Mouse (Mus musculus) forebrain, embryonic 10.5 days (tissue): ENCODE measurements around the gene Irak2. TPM values are rescaled to one million over a fixed set of nuclear protein-coding genes. Genes with fewer than 3 reads are reported as not detected.
"Not testable (repeated sequence)": the region's sequence is repeated elsewhere in the genome, so short reads cannot be mapped to it uniquely, and the experiment has no call there.

Experiments used
- DNase-seq: peaks from one replicate; pipeline ENCODE4 v3.0.0-alpha.2; 2017; ENCODE audit warnings: low spot score; ENCODE audit errors: extremely low spot score
- H3K27ac ChIP-seq: fragments of 300-500 bp; sonication (generic); 2 replicates; pipeline ENCODE4 v1.5.1; 2016; ENCODE audit warnings: mild to moderate bottlenecking
- H3K27me3 ChIP-seq: fragments of 300-500 bp; sonication (generic); 2 replicates; pipeline ENCODE4 v1.6.1; 2016; ENCODE audit warnings: mild to moderate bottlenecking; ENCODE audit not compliant: poor library complexity, severe bottlenecking
- H3K36me3 ChIP-seq: fragments of 300-500 bp; sonication (generic); replicated peaks from 2 replicates; pipeline ENCODE4 v1.6.1; 2016; ENCODE audit warnings: mild to moderate bottlenecking, moderate library complexity
- H3K4me1 ChIP-seq: fragments of 300-500 bp; sonication (generic); 2 replicates; pipeline ENCODE4 v1.6.1; 2016
- H3K4me3 ChIP-seq: fragments of 300-500 bp; sonication (generic); 2 replicates; pipeline ENCODE4 v1.5.1; 2016; ENCODE audit warnings: mild to moderate bottlenecking, moderate library complexity
- H3K9me3 ChIP-seq: fragments of 300-500 bp; sonication (generic); 2 replicates; pipeline ENCODE4 v1.6.1; 2016; ENCODE audit warnings: mild to moderate bottlenecking, moderate library complexity
- WGBS: fragments of 180-500 bp; shearing (Covaris S2); methylation state at CpG from one replicate; pipeline ENCODE4 v1.1.7; 2016; 5-methylcytosine and 5-hydroxymethylcytosine counted together
- polyA plus RNA-seq: library from polyadenylated mRNA; unstranded; fragments of >200 nt; fragmentation: Nextera tagmentation; extraction: Ambion mirVana; gene quantifications from 2 replicates; pipeline ENCODE4 v1.2.1, GENCODE M21; 2016

Irak2 gene
- polyA plus RNA-seq, 1 experiment from 2014 or later: 3.9 TPM

- DNase-seq: no peak
- Histone ChIP-seq H3K9me3 (peaks cover 6% of the 10 kb centered on the region; the same call in 1 of the 2 replicates), H3K4me1 (peaks cover 22% of the 10 kb centered on the region), H3K27ac (peak overlapping the region; percentile 51), H3K36me3 (no peaks in the 10 kb centered on the region), H3K27me3 (no peaks in the 10 kb centered on the region), H3K4me3 (no peak overlapping the region)
- WGBS: 68% methylated on average over 12 of the region's 12 CpGs
Observed at GRCm38 (mm10) chr6:113661353-113662241, 23.3 kb downstream of the Irak2 start.

- Histone ChIP-seq H3K27me3 (no peaks in the 10 kb centered on the region), H3K4me1 (peaks cover 35% of the 10 kb centered on the region), H3K27ac (no peak overlapping the region), H3K9me3 (peaks cover 6% of the 10 kb centered on the region; the same call in 1 of the 2 replicates), H3K36me3 (no peaks in the 10 kb centered on the region), H3K4me3 (no peak overlapping the region)
- 93% methylated on average over 8 of the region's 8 CpGs for WGBS
- no peak for DNase-seq
Observed at GRCm38 (mm10) chr6:113662964-113663700, 24.9 kb downstream of the Irak2 start.

GRCm38 (mm10) chr6:113664305-113664704 lies 26.0 kb downstream of the Irak2 start:
- no peaks in the 10 kb centered on the region for H3K27me3 ChIP-seq
- H3K27ac ChIP-seq: no peak overlapping the region
- 86% methylated on average over 7 of the region's 7 CpGs for WGBS
- no peak overlapping the region for H3K4me3 ChIP-seq
- peaks cover 6% of the 10 kb centered on the region; the same call in 1 of the 2 replicates for H3K9me3 ChIP-seq
- DNase-seq: no peak
- no peaks in the 10 kb centered on the region for H3K36me3 ChIP-seq
- peaks cover 47% of the 10 kb centered on the region for H3K4me1 ChIP-seq

GRCm38 (mm10) chr6:113667611-113668122 lies 29.4 kb downstream of the Irak2 start:
- Histone ChIP-seq H3K36me3 (no peaks in the 10 kb centered on the region), H3K27me3 (no peaks in the 10 kb centered on the region), H3K4me1 (peaks cover 33% of the 10 kb centered on the region), H3K4me3 (no peak overlapping the region), H3K27ac (peak overlapping the region; percentile 17; the same call in 1 of the 2 replicates), H3K9me3 (peaks cover 5% of the 10 kb centered on the region; the same call in 1 of the 2 replicates)
- 62% methylated on average over 8 of the region's 8 CpGs for WGBS
- no peak for DNase-seq

GRCm38 (mm10) chr6:113668287-113669154 lies 30.3 kb downstream of the Irak2 start:
- WGBS: 49% methylated on average over 15 of the region's 15 CpGs
- peak; percentile 27 for DNase-seq
- H3K36me3 ChIP-seq: no peaks in the 10 kb centered on the region
- H3K27me3 ChIP-seq: no peaks in the 10 kb centered on the region
- H3K9me3 ChIP-seq: no peaks in the 10 kb centered on the region
- no peak overlapping the region for H3K4me3 ChIP-seq
- H3K4me1 ChIP-seq: peaks cover 33% of the 10 kb centered on the region
- peak overlapping the region; percentile 79 for H3K27ac ChIP-seq

GRCm38 (mm10) chr6:113669821-113670220 lies 31.6 kb downstream of the Irak2 start:
- Histone ChIP-seq H3K27ac (0 out of 2 replicates have a peak overlapping the region, but pooled peaks have one; percentile 79), H3K4me3 (no peak overlapping the region), H3K4me1 (peaks cover 33% of the 10 kb centered on the region), H3K9me3 (no peaks in the 10 kb centered on the region), H3K36me3 (no peaks in the 10 kb centered on the region), H3K27me3 (no peaks in the 10 kb centered on the region)
- no peak for DNase-seq
- WGBS: 79% methylated on average over 7 of the region's 7 CpGs

- DNase-seq, H3K36me3 ChIP-seq, H3K27me3 ChIP-seq, H3K4me3 ChIP-seq, H3K27ac ChIP-seq, H3K9me3 ChIP-seq: not testable (repeated sequence)
- H3K4me1 ChIP-seq: peaks cover 31% of the 10 kb centered on the region
- 82% methylated on average over 1 of the region's 1 CpGs for WGBS
Observed at GRCm38 (mm10) chr6:113672029-113672428, 33.8 kb downstream of the Irak2 start.

GRCm38 (mm10) chr6:113672989-113673388 lies 34.7 kb downstream of the Irak2 start:
- Histone ChIP-seq H3K27me3 (no peaks in the 10 kb centered on the region), H3K4me3 (no peak overlapping the region), H3K36me3 (no peaks in the 10 kb centered on the region), H3K4me1 (peaks cover 22% of the 10 kb centered on the region), H3K9me3 (no peaks in the 10 kb centered on the region), H3K27ac (no peak overlapping the region)
- WGBS: 85% methylated on average over 6 of the region's 6 CpGs
- DNase-seq: no peak

GRCm38 (mm10) chr6:113675234-113675633 lies 37.0 kb downstream of the Irak2 start:
- 88% methylated on average over 4 of the region's 4 CpGs for WGBS
- Histone ChIP-seq H3K4me1 (no peaks in the 10 kb centered on the region; the same call in 1 of the 2 replicates), H3K27ac (no peak overlapping the region), H3K27me3 (no peaks in the 10 kb centered on the region), H3K9me3 (no peaks in the 10 kb centered on the region), H3K36me3 (no peaks in the 10 kb centered on the region), H3K4me3 (no peak overlapping the region)
- DNase-seq: no peak

GRCm38 (mm10) chr6:113675991-113676390 lies 37.7 kb downstream of the Irak2 start:
- no peak overlapping the region for H3K4me3 ChIP-seq
- H3K4me1 ChIP-seq: no peaks in the 10 kb centered on the region; the same call in 1 of the 2 replicates
- H3K36me3 ChIP-seq: no peaks in the 10 kb centered on the region
- no peak for DNase-seq
- no peaks in the 10 kb centered on the region for H3K9me3 ChIP-seq
- H3K27ac ChIP-seq: no peak overlapping the region
- no peaks in the 10 kb centered on the region for H3K27me3 ChIP-seq
- 94% methylated on average over 9 of the region's 9 CpGs for WGBS

GRCm38 (mm10) chr6:113677070-113677734 lies 38.9 kb downstream of the Irak2 start:
- no peaks in the 10 kb centered on the region for H3K27me3 ChIP-seq
- H3K27ac ChIP-seq: no peak overlapping the region
- no peaks in the 10 kb centered on the region for H3K9me3 ChIP-seq
- DNase-seq: no peak
- no peak overlapping the region for H3K4me3 ChIP-seq
- no peaks in the 10 kb centered on the region for H3K36me3 ChIP-seq
- WGBS: 82% methylated on average over 14 of the region's 14 CpGs
- no peaks in the 10 kb centered on the region; the same call in 1 of the 2 replicates for H3K4me1 ChIP-seq
